Mouse (Mus musculus) left cerebral cortex, adult 6 months (tissue): ENCODE measurements around the gene Rwdd2b. TPM values are rescaled to one million over a fixed set of nuclear protein-coding genes. Genes with fewer than 3 reads are reported as not detected.

ENCODE experiments used
- long read RNA-seq, 2 experiments: library from polyadenylated mRNA; unstranded; transcript quantifications; one replicate each; pipeline ENCODE4 v2.0.0; 2019 to 2020
- polyA plus RNA-seq: library from polyadenylated mRNA; unstranded; fragments of <200 nt; fragmentation: Nextera tagmentation; gene quantifications from 2 replicates; pipeline ENCODE4 v1.2.3, GENCODE M21; 2021

Rwdd2b gene
- polyA plus RNA-seq, result 9.9 and 10.3 TPM in 2 replicates
- long read RNA-seq, experiment 1, transcript Rwdd2b-201 (5 exons, 2,009 nt), result major isoform, 73 of 81 reads
- long read RNA-seq, experiment 1, partial matches to known transcripts, result 5 of 81 reads
- long read RNA-seq, experiment 1, other reads (novel, unspliced or antisense), result 3 of 81 reads
- long read RNA-seq, experiment 2, transcript Rwdd2b-201 (5 exons, 2,009 nt), result major isoform, 12 of 18 reads
- long read RNA-seq, experiment 2, partial matches to known transcripts, result 2 of 18 reads
- long read RNA-seq, experiment 2, other reads (novel, unspliced or antisense), result 4 of 18 reads

GRCm38 (mm10) chr16:87440184-87440686 is at the start of gene Rwdd2b:
TSS of gene Rwdd2b (minus strand) at chr16:87440573.

GRCm38 (mm10) chr16:87454419-87455179 is 14.2 kb upstream of the Rwdd2b start, which contains the start of gene Usp16:
TSS of gene Usp16 (plus strand) at chr16:87454703.

DNA sequence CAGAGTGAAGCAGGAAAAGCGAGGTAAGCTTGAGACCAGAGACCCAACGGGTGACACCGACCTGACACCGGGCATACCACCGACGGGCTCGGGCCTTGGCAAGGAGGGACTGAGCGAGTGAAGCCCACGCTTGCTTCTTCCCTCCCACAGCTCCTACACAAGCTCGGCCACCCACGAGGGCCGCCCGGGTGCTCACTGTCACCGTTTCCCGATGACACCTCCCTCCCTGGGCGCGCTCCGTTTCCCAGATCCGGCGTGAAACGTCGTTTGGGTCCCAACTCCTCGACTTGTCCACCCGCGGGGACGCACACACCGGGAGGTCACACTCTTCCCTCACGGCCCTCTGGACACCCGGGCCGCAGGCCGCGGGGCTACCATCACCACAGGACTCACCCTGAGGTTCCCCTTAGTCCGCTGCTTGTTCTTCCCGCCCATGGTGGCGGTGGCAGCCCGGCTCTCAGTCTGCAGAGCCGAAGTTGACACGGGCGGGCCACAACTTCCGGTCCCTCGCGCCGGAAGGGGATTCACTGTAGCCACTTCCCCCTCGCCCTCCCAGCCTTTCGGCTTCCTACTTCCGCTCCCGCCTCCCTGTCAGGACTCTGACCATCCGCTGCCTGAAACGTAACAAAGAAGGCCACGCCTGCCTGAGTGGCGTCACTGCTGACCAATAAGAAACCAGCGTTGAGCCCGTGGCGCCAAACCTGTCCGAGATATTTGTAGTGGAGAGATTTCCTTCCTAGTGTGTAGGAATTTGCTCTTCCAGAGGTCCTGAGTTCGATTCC is 8.1 kb downstream of the Rwdd2b start, which contains the start of gene Ltn1:
TSS of gene Ltn1 (minus strand) at position 580 of the 782 bp plus-strand sequence.

Other genes with a start within 250 kb of the Rwdd2b start
- 11.6 and 17.9 TPM in 2 replicates for gene N6amt1, start 86.4 kb downstream of the Rwdd2b start, polyA plus RNA-seq
- gene Ltn1, start 8.0 kb downstream of the Rwdd2b start, polyA plus RNA-seq, result 12.2 and 14.8 TPM in 2 replicates
- 49.0 and 50.5 TPM in 2 replicates for gene Usp16, start 14.1 kb upstream of the Rwdd2b start, polyA plus RNA-seq
- 138 and 165 TPM in 2 replicates for gene Cct8, start 55.3 kb upstream of the Rwdd2b start, polyA plus RNA-seq
- gene Map3k7cl, start 112.8 kb upstream of the Rwdd2b start, polyA plus RNA-seq, result 0.19 TPM in 1 of 2 replicates, not detected in the other